Mouse (Mus musculus) adrenal gland, adult 18-20 months (tissue): ENCODE measurements around the gene Phc2. TPM values are rescaled to one million over a fixed set of nuclear protein-coding genes. Genes with fewer than 3 reads are reported as not detected.

Source experiments
- DNase-seq, 2 experiments: peaks; one replicate each; pipeline ENCODE4 v3.0.0; 2021 to 2022; ENCODE audit warnings: low spot score in 2 of 2
- total RNA-seq, 2 experiments: library from RNA; stranded (reverse); gene quantifications; 1 replicate in 1 of 2; 2 replicates in 1 of 2; pipeline ENCODE4 v1.2.3; 2021

Phc2 gene
- total RNA-seq, 2 experiments from 2014 or later = 69.8 to 88.5 TPM

DNA sequence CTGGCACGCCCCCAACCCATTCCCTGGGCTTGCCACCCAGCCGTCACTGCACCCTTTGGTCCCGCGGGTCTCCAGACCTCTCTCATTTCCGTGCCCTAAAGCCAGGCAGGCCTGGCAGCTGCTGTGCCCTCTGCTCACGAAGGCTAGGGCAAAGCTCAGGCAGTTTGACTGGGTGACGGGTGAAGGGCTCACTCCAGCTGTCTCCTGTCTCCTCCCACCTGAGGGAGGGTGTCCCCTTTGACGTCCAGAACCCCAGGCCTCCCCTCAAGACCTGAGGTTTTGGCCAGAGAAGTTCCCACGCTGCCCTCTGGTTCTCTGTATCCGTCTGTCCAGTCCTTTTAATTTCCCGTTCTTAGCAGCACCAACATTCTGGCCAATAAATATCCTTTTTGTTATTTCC is 119.3 kb downstream of the Phc2 start:
- DNase-seq = no peak

DNA sequence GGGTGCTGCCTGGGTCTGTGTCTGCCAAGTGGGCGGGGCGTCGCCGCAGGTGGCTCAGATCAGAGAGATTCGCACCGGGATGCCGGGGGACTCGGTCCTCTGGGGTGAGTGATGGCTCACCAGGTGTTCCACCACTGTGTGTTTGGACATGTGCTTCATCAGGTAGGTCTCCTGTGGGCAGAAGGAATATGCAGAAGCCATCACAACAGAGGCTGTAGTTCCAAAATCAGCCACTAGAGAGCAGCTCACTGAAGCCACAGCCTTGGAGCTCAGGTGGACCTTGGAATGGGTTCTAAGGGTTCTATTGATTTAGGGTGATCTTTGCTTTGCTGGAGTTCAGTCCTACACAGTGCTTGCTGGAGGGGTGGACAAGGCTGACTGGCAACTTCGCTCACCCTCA is 120.0 kb downstream of the Phc2 start:
- peak; percentile 46 to 50 for DNase-seq

GRCm38 (mm10) chr4:128776568-128777289 is 122.2 kb downstream of the Phc2 start:
- DNase-seq = peak; percentile 83 to 86

GRCm38 (mm10) chr4:128777593-128777992 is 123.1 kb downstream of the Phc2 start:
- no peak for DNase-seq

- no peak for DNase-seq
These were observed 127.5 kb downstream of the Phc2 start for GRCm38 (mm10) chr4:128782037-128782436.

DNA sequence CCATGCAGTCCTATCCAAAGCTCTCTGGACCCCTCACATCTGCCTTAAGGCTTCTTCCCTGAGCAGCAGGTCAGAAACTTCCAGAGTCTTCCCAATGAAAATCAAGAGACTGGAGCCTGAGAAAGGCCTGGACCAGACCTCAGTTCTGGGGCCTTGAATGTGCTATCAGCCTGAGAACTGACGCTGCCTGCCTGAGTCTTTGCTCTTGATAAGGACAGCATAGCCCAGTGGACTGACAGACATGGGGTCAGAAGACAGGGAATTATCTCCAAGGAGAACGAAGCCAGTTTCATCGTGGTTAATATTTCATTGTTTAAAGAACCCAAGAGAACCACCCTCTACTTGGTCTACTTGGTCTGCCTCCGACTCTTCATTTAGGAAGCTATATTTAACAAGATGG is 128.1 kb downstream of the Phc2 start:
- DNase-seq = no peak

GRCm38 (mm10) chr4:128784950-128785631 is 130.6 kb downstream of the Phc2 start:
- DNase-seq = no peak

GRCm38 (mm10) chr4:128785921-128786654 is 131.6 kb downstream of the Phc2 start:
- no peak for DNase-seq

GRCm38 (mm10) chr4:128787023-128787939 is 132.8 kb downstream of the Phc2 start:
- DNase-seq = no peak

DNA sequence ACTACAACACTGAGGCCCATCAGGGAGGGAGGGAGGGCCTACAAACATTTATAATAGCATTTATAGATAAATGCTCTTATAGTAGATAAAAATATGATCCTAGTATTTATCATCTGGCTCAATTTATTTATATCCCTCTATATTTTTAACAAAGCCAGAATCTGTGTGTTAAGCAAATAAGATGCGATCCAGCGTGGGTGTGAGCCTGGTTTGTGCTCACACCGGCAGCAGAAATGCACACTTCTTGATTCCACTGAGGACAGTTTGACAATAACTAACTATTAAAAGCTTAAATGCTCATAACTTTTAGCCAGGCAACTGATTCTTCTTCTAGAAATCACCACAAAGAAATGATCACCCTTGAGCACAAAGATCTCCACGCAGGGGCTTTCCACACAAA is 133.6 kb downstream of the Phc2 start:
- DNase-seq = no peak

DNA sequence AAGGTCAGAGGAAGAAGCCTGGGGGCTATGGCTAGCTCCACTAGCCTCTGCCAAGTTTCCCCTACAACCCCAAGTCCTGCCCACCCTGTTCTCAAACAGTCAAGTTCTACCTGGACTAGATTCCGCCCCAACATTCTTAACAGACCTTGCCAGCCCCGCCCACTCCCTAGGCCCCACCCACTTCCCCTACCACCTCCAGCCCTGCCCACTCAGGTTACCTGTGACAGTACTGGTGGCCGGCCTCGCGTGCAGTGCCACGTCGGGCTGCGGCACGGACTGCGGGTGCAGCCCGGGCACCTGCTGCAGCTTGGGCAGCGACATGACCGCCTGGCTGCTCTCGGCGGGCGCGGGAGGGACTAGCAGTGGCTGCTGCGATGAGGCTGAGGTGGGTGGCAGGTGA is 135.1 kb downstream of the Phc2 start:
- DNase-seq = no peak

DNA sequence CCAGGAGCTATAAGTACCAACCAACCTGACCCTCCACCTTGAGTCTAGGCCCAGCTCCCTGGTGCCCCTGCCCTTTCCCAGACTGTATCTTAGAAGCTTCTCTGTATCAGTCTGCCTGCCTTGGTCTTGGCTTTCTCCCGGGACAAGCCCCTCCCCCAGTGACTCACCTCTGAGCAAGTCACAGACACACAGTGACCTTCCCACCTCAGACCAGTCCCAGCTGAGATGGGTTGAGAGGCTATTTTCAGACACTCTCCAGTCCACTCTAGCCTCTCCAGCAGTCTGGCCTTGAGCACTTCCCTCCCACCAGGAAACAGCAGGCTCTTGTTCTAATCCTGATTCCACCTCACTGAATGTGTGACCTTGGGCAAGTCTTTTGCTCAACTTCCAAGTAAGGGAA is 139.2 kb downstream of the Phc2 start:
- DNase-seq = peak; percentile 59 to 73

- peak in 1 of 2 experiments; percentile 42 for DNase-seq
These were observed 139.7 kb downstream of the Phc2 start for GRCm38 (mm10) chr4:128794198-128794597.

DNA sequence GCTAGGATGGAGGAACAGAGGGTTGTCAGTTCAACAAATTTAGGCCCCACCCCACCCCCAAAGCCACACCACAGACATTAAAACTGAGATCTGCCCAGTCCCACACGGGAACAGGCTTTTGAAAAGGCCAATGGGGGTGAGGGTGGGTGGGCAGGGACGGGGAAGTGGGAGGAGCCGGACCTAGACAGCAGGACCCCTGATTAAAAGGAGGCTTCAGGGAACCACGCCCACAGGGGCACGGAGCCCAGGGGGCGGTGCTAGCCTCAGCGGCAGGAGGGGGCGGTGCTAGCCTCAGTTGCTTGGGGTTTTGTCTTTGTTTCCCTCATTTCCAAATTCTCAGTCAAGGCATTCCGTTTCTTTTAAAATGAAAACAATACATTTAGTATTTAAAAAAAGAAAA is 141.1 kb downstream of the Phc2 start:
- no peak for DNase-seq

DNA sequence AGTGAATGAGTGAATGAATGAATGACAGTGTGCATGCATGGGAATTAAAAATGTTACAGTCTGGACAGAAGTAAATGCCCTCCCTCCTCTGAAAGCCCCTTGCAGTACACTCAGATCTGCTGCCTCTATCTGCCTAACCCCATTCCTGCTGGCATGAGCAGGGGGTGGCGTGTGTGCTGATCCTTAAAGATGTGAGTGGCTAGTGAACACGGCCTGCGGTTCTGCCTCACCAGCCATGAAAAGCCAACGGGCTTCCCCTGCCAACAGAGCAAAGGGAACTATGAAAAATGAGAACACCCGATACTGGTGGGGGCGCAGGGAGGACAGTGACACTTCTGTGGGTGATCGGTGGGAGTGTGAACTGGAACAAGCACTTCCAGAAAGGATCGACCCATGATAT is 142.3 kb downstream of the Phc2 start:
- no peak for DNase-seq

DNA sequence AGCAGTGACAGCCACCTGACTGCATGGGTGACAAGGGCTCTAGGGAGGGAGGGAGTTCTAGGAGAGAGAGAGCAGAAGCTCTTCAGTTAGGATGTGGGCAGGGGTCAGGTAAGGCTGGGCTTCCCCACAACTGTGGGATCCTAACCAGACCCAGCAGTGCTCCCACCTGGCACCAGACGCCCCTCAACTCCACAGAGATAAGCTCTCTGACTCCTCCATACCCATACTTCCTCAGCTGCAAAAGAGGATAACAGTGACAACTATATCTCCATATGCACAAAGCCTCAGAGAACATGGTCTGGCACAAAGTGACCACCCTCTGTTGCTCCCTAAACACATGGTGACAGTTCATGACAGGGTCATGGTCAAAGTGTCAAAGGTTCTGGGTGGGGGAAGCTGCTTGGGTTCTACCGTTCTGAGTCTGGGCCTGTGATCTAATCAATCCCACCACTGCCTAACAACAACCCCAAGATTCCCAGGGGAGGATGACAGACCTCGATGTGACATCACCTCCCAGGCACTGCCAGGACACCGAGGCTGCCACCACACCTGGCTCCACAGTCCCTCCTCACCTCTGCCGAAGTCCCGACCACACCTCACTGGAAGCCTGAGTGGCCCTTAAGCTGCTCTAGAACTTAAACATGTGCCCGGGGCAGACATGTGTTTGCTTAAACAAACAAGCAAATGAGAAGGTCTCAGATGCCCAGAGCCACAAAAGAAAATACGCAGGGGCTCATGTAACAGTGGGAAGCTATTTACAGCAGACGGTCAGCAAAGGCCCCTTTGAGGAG is 147.4 kb downstream of the Phc2 start:
- no peak for DNase-seq
